Mouse (Mus musculus) liver, postnatal 0 days (tissue): Measurements from ENCODE around the gene Gpr183. TPM values are rescaled to one million over a fixed set of nuclear protein-coding genes. Genes with fewer than 3 reads are reported as not detected.

Experiments used
- ATAC-seq: fragments of 200-750 bp; cut with Nextera tagmentation; 2 replicates; pipeline ENCODE4 v1.8.0; 2017; ENCODE audit warnings: mild to moderate bottlenecking, moderate library complexity
- DNase-seq: peaks from one replicate; pipeline ENCODE4 v3.0.0-alpha.2; 2016
- H3K27ac ChIP-seq: fragments of 300-500 bp; sonication (generic); 2 replicates; pipeline ENCODE4 v1.5.1; 2014; ENCODE audit warnings: antibody characterized with exemption, moderate library complexity, mild to moderate bottlenecking, low read depth
- H3K27me3 ChIP-seq: fragments of 300-500 bp; sonication (generic); 2 replicates; pipeline ENCODE4 v1.6.1; 2014; ENCODE audit warnings: low read length, control low read depth, mixed read lengths; ENCODE audit not compliant: insufficient read depth
- H3K36me3 ChIP-seq: fragments of 300-500 bp; sonication (generic); replicated peaks from 2 replicates; pipeline ENCODE4 v1.6.1; 2014; ENCODE audit warnings: mild to moderate bottlenecking, control low read depth, low read length, moderate library complexity, mixed read lengths; ENCODE audit not compliant: insufficient read depth
- H3K4me1 ChIP-seq: fragments of 300-500 bp; sonication (generic); 2 replicates; pipeline ENCODE4 v1.6.1; 2014; ENCODE audit warnings: antibody characterized with exemption, mild to moderate bottlenecking, control low read depth; ENCODE audit not compliant: insufficient read depth
- H3K4me2 ChIP-seq: fragments of 300-500 bp; sonication (generic); 2 replicates; pipeline ENCODE4 v1.6.1; 2014; ENCODE audit warnings: low read depth, mild to moderate bottlenecking, low read length, moderate library complexity, mixed read lengths
- H3K4me3 ChIP-seq: fragments of 300-500 bp; sonication (generic); 2 replicates; pipeline ENCODE4 v1.5.1; 2014; ENCODE audit warnings: low read depth, low read length
- H3K9ac ChIP-seq: fragments of 300-500 bp; sonication (generic); replicated peaks from 2 replicates; pipeline ENCODE4 v1.6.1; 2014; ENCODE audit warnings: mild to moderate bottlenecking, moderate library complexity
- H3K9me3 ChIP-seq: fragments of 300-500 bp; sonication (generic); 2 replicates; pipeline ENCODE4 v1.6.1; 2016; ENCODE audit warnings: mild to moderate bottlenecking, control low read depth, low read length, mixed read lengths
- CTCF ChIP-seq: sonication (generic); IDR thresholded peaks from 2 replicates; pipeline ENCODE4 v1.5.1; 2016; ENCODE audit warnings: antibody characterized with exemption, low read depth
- EP300 ChIP-seq: IDR thresholded peaks from 2 replicates; pipeline ENCODE4 v1.6.1; 2016; ENCODE audit warnings: antibody characterized with exemption, low read depth, mild to moderate bottlenecking
- WGBS: fragments of 180-500 bp; shearing (Covaris S2); extraction: QIAGEN DNeasy Blood & Tissue Kit; methylation state at CpG from one replicate; pipeline ENCODE4 v1.1.7; 2014; ENCODE audit not compliant: insufficient replicate concordance; 5-methylcytosine and 5-hydroxymethylcytosine counted together
- polyA plus RNA-seq: library from polyadenylated mRNA; unstranded; fragments of >200 nt; fragmentation: Nextera tagmentation; extraction: Ambion mirVana; gene quantifications from 2 replicates; pipeline ENCODE4 v1.2.1, GENCODE M21; 2015

Gpr183 gene
- polyA plus RNA-seq, 1 experiment from 2014 or later, result 0.95 TPM

DNA sequence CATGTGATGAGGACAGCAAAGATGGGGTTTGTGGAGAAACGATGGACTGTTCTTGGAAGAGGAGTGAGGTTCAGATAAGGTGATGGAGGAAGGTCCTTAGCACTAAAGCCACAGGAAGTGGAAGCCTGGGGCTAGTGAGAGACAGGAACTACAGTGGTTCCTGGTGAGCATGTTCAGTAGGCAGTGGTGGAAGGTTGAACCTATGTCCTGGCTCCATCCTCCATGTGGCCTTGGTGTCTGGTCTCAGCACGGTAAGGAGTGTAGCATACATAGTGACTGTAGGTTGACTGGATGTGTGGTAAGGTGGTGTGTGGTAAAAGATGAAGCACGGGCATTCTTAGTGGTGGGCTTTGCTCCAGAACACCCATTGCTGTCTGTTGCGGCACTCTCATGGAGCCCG lies 15.1 kb downstream of the Gpr183 start:
- Histone ChIP-seq H3K4me2 (no peak overlapping the region), H3K4me1 (peaks cover 11% of the 10 kb centered on the region; the same call in 1 of the 2 replicates), H3K4me3 (no peak overlapping the region), H3K9me3 (no peaks in the 10 kb centered on the region), H3K27ac (no peak overlapping the region), H3K9ac (no peak overlapping the region), H3K27me3 (no peaks in the 10 kb centered on the region), H3K36me3 (0 out of 2 replicates have a peak, but pooled peaks cover 6% of the 10 kb centered on the region)
- DNase-seq (peak; percentile 9), ATAC-seq (no peak)
- WGBS, result 66% methylated on average over 5 of the region's 5 CpGs
- TF ChIP-seq EP300 (no peak), CTCF (no peak)

DNA sequence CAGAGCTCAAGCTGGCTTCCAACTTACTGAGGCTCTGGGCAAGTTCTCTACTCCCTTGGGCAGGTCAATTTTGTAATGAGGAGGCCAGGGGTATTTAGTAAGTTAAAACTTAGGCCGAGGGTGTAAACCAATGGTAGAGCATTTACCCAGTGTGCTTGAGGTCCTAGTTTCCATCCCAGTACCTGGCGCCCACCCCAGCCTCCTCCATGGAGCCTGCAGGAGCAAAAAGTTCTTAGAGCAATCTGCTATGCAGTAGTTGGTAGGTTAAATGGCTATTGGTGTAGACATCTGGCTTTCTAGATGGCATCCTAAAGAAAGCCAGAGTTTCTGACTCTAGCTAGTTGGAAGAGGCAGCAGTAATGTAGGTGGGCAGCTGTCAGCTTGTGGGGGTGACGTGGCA lies 15.6 kb downstream of the Gpr183 start:
- WGBS, result 80% methylated on average over 3 of the region's 3 CpGs
- ATAC-seq (no peak), DNase-seq (peak; percentile 4)
- Histone ChIP-seq H3K36me3 (0 out of 2 replicates have a peak, but pooled peaks cover 6% of the 10 kb centered on the region), H3K4me1 (peaks cover 11% of the 10 kb centered on the region; the same call in 1 of the 2 replicates), H3K4me2 (no peak overlapping the region), H3K27ac (no peak overlapping the region), H3K9me3 (no peaks in the 10 kb centered on the region), H3K9ac (no peak overlapping the region), H3K4me3 (no peak overlapping the region), H3K27me3 (no peaks in the 10 kb centered on the region)
- TF ChIP-seq CTCF (no peak), EP300 (no peak)

DNA sequence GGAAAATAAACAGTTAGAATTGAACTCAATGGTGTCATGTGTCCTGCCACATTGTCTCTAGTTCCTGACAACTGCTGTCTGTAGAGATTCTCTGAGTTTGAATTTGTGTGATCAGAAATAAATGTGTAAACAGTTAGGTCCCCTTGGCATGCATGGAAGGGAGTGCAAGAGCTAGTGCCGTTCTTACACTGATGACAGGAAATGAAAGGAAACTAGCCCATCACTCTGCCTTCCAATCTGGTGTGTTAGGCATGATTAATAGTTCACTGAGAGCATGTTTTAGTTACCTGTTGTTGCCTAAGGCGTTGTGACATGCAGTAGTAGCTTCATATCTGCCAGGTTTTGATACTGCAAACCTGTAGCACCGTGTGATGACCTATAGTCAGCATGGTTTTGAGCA lies 17.0 kb downstream of the Gpr183 start:
- Histone ChIP-seq H3K27me3 (no peaks in the 10 kb centered on the region), H3K4me3 (no peak overlapping the region), H3K27ac (no peak overlapping the region), H3K9me3 (no peaks in the 10 kb centered on the region), H3K4me2 (no peak overlapping the region), H3K9ac (no peak overlapping the region), H3K4me1 (peaks cover 11% of the 10 kb centered on the region; the same call in 1 of the 2 replicates), H3K36me3 (no peaks in the 10 kb centered on the region)
- ATAC-seq, result no peak
- no peak for TF ChIP-seq EP300
- 75% methylated on average over 3 of the region's 3 CpGs for WGBS
- DNase-seq, result no peak

DNA sequence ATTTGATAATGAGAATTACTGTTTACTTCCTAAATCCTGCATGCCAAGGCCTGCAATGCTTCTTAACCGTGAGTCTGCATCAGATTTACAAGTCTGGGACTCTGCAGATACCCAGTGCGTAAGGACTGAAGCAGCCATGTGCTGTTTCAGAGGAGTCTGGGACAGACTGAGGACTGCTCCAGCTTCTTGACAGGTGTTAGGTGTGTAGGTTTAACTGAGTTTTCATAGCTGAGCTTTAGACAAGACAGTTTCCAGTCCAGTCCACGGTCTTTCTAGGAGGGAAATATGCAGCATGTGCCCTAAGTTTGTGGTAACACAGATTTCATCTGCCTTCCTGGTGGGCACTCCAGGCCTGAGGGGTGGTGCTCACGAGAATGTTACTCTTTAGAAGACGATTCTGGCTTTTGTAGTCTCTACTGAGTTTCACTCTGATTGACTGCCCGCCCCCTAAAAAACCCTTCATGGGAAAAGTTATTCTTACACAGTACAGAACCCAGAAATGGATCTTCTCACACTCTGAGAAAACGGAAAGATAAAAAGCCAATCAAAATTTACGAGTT lies 17.7 kb downstream of the Gpr183 start:
- peak; percentile 6 for DNase-seq
- H3K36me3 ChIP-seq, result no peaks in the 10 kb centered on the region
- peaks cover 11% of the 10 kb centered on the region; the same call in 1 of the 2 replicates for H3K4me1 ChIP-seq
- TF ChIP-seq EP300, result no peak
- no peak for TF ChIP-seq CTCF
- no peak overlapping the region for H3K4me3 ChIP-seq
- no peaks in the 10 kb centered on the region for H3K9me3 ChIP-seq
- H3K4me2 ChIP-seq, result no peak overlapping the region
- 69% methylated on average over 8 of the region's 8 CpGs for WGBS
- H3K27me3 ChIP-seq, result no peaks in the 10 kb centered on the region
- H3K9ac ChIP-seq, result no peak overlapping the region
- no peak overlapping the region for H3K27ac ChIP-seq
- no peak for ATAC-seq

DNA sequence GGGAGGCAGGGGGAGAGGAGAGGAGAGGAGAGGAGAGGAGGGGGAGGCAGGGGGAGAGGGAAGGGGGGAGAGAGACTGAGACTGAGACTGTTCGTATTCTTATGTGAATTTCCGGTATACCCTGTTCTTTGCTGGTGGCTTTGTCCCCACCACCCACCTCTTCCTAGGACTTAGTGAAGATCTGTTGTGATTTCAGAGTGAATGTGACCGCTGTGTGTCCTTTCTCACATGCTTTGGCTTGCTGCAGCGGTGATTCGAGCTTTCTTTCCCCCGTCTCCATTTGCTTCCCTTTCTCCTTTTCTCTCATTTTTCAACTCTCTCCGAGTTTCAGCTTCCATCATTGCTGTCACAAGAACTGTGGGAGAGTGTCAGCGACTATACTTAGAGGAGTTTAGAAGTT lies 18.3 kb downstream of the Gpr183 start:
- H3K36me3 ChIP-seq, result no peaks in the 10 kb centered on the region
- no peak overlapping the region for H3K9ac ChIP-seq
- no peaks in the 10 kb centered on the region for H3K9me3 ChIP-seq
- H3K4me2 ChIP-seq, result no peak overlapping the region
- DNase-seq (peak; percentile 7), ATAC-seq (no peak)
- peaks cover 6% of the 10 kb centered on the region; the same call in 1 of the 2 replicates for H3K4me1 ChIP-seq
- TF ChIP-seq CTCF (no peak), EP300 (no peak)
- 75% methylated on average over 8 of the region's 8 CpGs for WGBS
- H3K27me3 ChIP-seq, result no peaks in the 10 kb centered on the region
- H3K27ac ChIP-seq, result no peak overlapping the region
- no peak overlapping the region for H3K4me3 ChIP-seq

DNA sequence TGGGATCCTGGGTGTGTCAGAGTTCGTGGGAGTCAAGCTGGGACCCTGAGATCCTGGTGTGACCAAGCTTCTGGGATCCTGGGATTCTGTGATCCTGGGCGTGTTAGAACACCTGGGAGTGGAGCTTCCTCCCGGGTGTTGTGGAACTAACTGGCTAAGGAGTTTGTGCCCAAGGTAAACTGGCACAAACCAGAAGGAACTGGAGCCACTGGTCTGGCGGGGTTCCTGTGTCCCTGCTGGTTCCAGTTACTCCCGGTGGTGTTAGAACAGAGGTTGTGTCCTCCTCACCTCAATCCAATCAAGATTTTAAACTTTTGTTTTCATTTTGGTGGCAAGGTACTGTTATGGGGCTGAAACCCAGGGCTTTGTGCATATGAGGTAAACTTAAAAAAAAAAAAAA lies 18.9 kb downstream of the Gpr183 start:
- TF ChIP-seq EP300 (no peak), CTCF (no peak)
- Histone ChIP-seq H3K27ac (no peak overlapping the region), H3K9me3 (no peaks in the 10 kb centered on the region), H3K9ac (no peak overlapping the region), H3K4me3 (no peak overlapping the region), H3K36me3 (no peaks in the 10 kb centered on the region), H3K4me1 (0 out of 2 replicates have a peak, but pooled peaks cover 3% of the 10 kb centered on the region), H3K27me3 (no peaks in the 10 kb centered on the region), H3K4me2 (no peak overlapping the region)
- WGBS, result 76% methylated on average over 5 of the region's 5 CpGs
- DNase-seq, result peak; percentile 8
- ATAC-seq, result no peak

DNA sequence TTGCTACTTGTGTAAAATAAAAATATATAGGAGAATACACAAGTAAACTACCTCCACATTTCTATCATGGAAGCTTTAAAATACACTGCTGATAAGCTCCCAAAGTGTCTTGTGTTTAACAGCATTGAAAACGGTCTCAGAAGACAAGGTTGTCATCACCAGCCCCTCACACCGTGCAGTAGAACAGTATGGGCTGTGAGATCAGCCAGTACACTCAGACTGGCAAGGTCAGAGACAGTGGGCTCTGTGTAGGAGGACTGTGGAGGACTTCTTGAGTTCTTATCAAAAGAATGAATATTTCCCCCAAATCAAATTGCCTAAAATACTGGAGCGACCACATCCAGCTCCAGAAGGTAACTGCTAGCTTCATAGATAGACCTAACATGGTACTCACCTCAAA lies 25.4 kb downstream of the Gpr183 start:
- no peak overlapping the region for H3K9ac ChIP-seq
- no peak for DNase-seq
- TF ChIP-seq CTCF (no peak), EP300 (no peak)
- H3K9me3 ChIP-seq, result peaks cover 3% of the 10 kb centered on the region
- 71% methylated on average over 3 of the region's 3 CpGs for WGBS
- H3K27ac ChIP-seq, result 0 out of 2 replicates have a peak overlapping the region, but pooled peaks have one; percentile 65
- ATAC-seq, result no peak
- no peak overlapping the region for H3K4me3 ChIP-seq
- no peaks in the 10 kb centered on the region for H3K27me3 ChIP-seq
- peaks cover 7% of the 10 kb centered on the region for H3K4me1 ChIP-seq
- no peak overlapping the region for H3K4me2 ChIP-seq
- H3K36me3 ChIP-seq, result no peaks in the 10 kb centered on the region
